Mouse (Mus musculus): ENCODE measurements around the gene Pex11g. TPM values are rescaled to one million over a fixed set of nuclear protein-coding genes. Genes with fewer than 3 reads are reported as not detected.

The Pex11g gene
- total and polyA plus RNA-seq, 3 experiments, result 1.1 to 5.0 (median 2.1) TPM

GRCm38 (mm10) chr8:3496428-3496748 lies 28.9 kb upstream of the Pex11g start:
- no peaks in the 10 kb centered on the region for H3K27me3 ChIP-seq (ENCODE audit: insufficient read depth, low read length)
- no peak overlapping the region; the same call in 1 of the 2 replicates for H3K4me3 ChIP-seq (ENCODE audit: low read depth, low read length)
- H3K9me3 ChIP-seq (replicated peaks), result peaks cover 9% of the 10 kb centered on the region
- DNase-seq (ENCODE audit: low spot score), result no peak
- no peak for TF ChIP-seq TAL1 (conservative IDR thresholded peaks at IDR 0.05; ENCODE audit: low read depth, low read length)
- TF ChIP-seq CTCF (IDR thresholded peaks at IDR 0.05; ENCODE audit: low read depth, low read length), result no peak
- no peak for TF ChIP-seq GATA1 (IDR thresholded peaks at IDR 0.05; ENCODE audit: borderline replicate concordance, low read length)
- no peak for TF ChIP-seq POLR2AphosphoS5 (IDR thresholded peaks at IDR 0.05; ENCODE audit: insufficient replicate concordance, low read depth, low read length)
- TF ChIP-seq GATA2 (IDR thresholded peaks at IDR 0.05; ENCODE audit: borderline replicate concordance, low read depth, low read length), result no peak
- H3K4me1 ChIP-seq (ENCODE audit: insufficient read depth, low read depth, low read length), result peaks cover 48% of the 10 kb centered on the region
- no peak for ATAC-seq (ENCODE audit: extremely low read depth, insufficient number of reproducible peaks, low FRiP score, poor library complexity, severe bottlenecking)
- H3K36me3 ChIP-seq (replicated peaks), result peaks cover 26% of the 10 kb centered on the region

- DNase-seq (ENCODE audit: low spot score), result no peak
- peaks cover 42% of the 10 kb centered on the region for H3K4me1 ChIP-seq (ENCODE audit: insufficient read depth, low read depth, low read length)
These were observed 28.3 kb upstream of the Pex11g start for GRCm38 (mm10) chr8:3495578-3496427.

GRCm38 (mm10) chr8:3493845-3494208 lies 26.3 kb upstream of the Pex11g start:
- no peak for DNase-seq (ENCODE audit: low spot score)
- peak overlapping the region; percentile 93; the same call in 1 of the 2 replicates for H3K4me3 ChIP-seq (ENCODE audit: low read depth, low read length)
- H3K4me1 ChIP-seq (ENCODE audit: insufficient read depth, low read depth, low read length), result peaks cover 32% of the 10 kb centered on the region
- H3K27me3 ChIP-seq (ENCODE audit: insufficient read depth, low read length), result no peaks in the 10 kb centered on the region; the same call in 1 of the 2 replicates
- TF ChIP-seq CTCF (IDR thresholded peaks at IDR 0.05; ENCODE audit: low read depth, low read length) (no peak), GATA2 (IDR thresholded peaks at IDR 0.05; ENCODE audit: borderline replicate concordance, low read depth, low read length) (no peak), GATA1 (IDR thresholded peaks at IDR 0.05; ENCODE audit: borderline replicate concordance, low read length) (no peak), TAL1 (conservative IDR thresholded peaks at IDR 0.05; ENCODE audit: low read depth, low read length) (no peak), POLR2AphosphoS5 (IDR thresholded peaks at IDR 0.05; ENCODE audit: insufficient replicate concordance, low read depth, low read length) (no peak)
- no peak for ATAC-seq (ENCODE audit: extremely low read depth, insufficient number of reproducible peaks, low FRiP score, poor library complexity, severe bottlenecking)
- H3K36me3 ChIP-seq (replicated peaks), result peaks cover 26% of the 10 kb centered on the region
- H3K9me3 ChIP-seq (replicated peaks), result peaks cover 9% of the 10 kb centered on the region

More at GRCm38 (mm10) chr8:3495578-3496427, 28.3 kb upstream of the Pex11g start:
- TF ChIP-seq TAL1 (conservative IDR thresholded peaks at IDR 0.05; ENCODE audit: low read depth, low read length) (no peak), GATA1 (IDR thresholded peaks at IDR 0.05; ENCODE audit: borderline replicate concordance, low read length) (no peak), GATA2 (IDR thresholded peaks at IDR 0.05; ENCODE audit: borderline replicate concordance, low read depth, low read length) (no peak), CTCF (IDR thresholded peaks at IDR 0.05; ENCODE audit: low read depth, low read length) (no peak), POLR2AphosphoS5 (IDR thresholded peaks at IDR 0.05; ENCODE audit: insufficient replicate concordance, low read depth, low read length) (no peak)
- Histone ChIP-seq H3K9me3 (replicated peaks) (peaks cover 9% of the 10 kb centered on the region), H3K4me3 (ENCODE audit: low read depth, low read length) (peak overlapping the region; percentile 3; the same call in 1 of the 2 replicates), H3K36me3 (replicated peaks) (peaks cover 26% of the 10 kb centered on the region), H3K27me3 (ENCODE audit: insufficient read depth, low read length) (no peaks in the 10 kb centered on the region; the same call in 1 of the 2 replicates)
- ATAC-seq (ENCODE audit: extremely low read depth, insufficient number of reproducible peaks, low FRiP score, poor library complexity, severe bottlenecking), result no peak

- Histone ChIP-seq H3K9me3 (replicated peaks) (peaks cover 9% of the 10 kb centered on the region), H3K4me1 (ENCODE audit: insufficient read depth, low read depth, low read length) (peaks cover 32% of the 10 kb centered on the region), H3K36me3 (replicated peaks) (peaks cover 26% of the 10 kb centered on the region), H3K27me3 (ENCODE audit: insufficient read depth, low read length) (no peaks in the 10 kb centered on the region; the same call in 1 of the 2 replicates), H3K4me3 (ENCODE audit: low read depth, low read length) (peak within 1 kb of the TSS; percentile 93)
- ATAC-seq (ENCODE audit: extremely low read depth, insufficient number of reproducible peaks, low FRiP score, poor library complexity, severe bottlenecking) (peak; percentile 73), DNase-seq (ENCODE audit: low spot score) (peak; percentile 91)
- TF ChIP-seq GATA1 (IDR thresholded peaks at IDR 0.05; ENCODE audit: borderline replicate concordance, low read length) (no peak), CTCF (IDR thresholded peaks at IDR 0.05; ENCODE audit: low read depth, low read length) (no peak), GATA2 (IDR thresholded peaks at IDR 0.05; ENCODE audit: borderline replicate concordance, low read depth, low read length) (no peak), POLR2AphosphoS5 (IDR thresholded peaks at IDR 0.05; ENCODE audit: insufficient replicate concordance, low read depth, low read length) (no peak), TAL1 (conservative IDR thresholded peaks at IDR 0.05; ENCODE audit: low read depth, low read length) (no peak)
These were observed 25.7 kb upstream of the Pex11g start, which contains the start of gene Zfp358 for GRCm38 (mm10) chr8:3492901-3493844. Gene Zfp358 (plus strand): TSS chr8:3493138.

GRCm38 (mm10) chr8:3485192-3485591 lies 17.7 kb upstream of the Pex11g start:
- H3K9me3 ChIP-seq (replicated peaks), result no peaks in the 10 kb centered on the region
- no peak for TF ChIP-seq CTCF (IDR thresholded peaks at IDR 0.05; ENCODE audit: low read depth, low read length)
- no peak for TF ChIP-seq GATA2 (IDR thresholded peaks at IDR 0.05; ENCODE audit: borderline replicate concordance, low read depth, low read length)
- no peak for TF ChIP-seq POLR2AphosphoS5 (IDR thresholded peaks at IDR 0.05; ENCODE audit: insufficient replicate concordance, low read depth, low read length)
- no peak for TF ChIP-seq GATA1 (IDR thresholded peaks at IDR 0.05; ENCODE audit: borderline replicate concordance, low read length)
- no peak for TF ChIP-seq TAL1 (conservative IDR thresholded peaks at IDR 0.05; ENCODE audit: low read depth, low read length)
- H3K4me1 ChIP-seq (ENCODE audit: insufficient read depth, low read depth, low read length), result peaks cover 19% of the 10 kb centered on the region
- no peak overlapping the region for H3K4me3 ChIP-seq (ENCODE audit: low read depth, low read length)
- no peaks in the 10 kb centered on the region for H3K36me3 ChIP-seq (replicated peaks)
- DNase-seq (ENCODE audit: low spot score) (no peak), ATAC-seq (ENCODE audit: extremely low read depth, insufficient number of reproducible peaks, low FRiP score, poor library complexity, severe bottlenecking) (no peak)
- H3K27me3 ChIP-seq (ENCODE audit: insufficient read depth, low read length), result peaks cover 16% of the 10 kb centered on the region

Data from G1E (cell line).